Mouse (Mus musculus): ENCODE results near the gene Nfic.

Gene Nfic

GRCm38 (mm10) chr10:81418216-81419070 is 37.0 kb downstream of the Nfic start:
- DNase-seq (ENCODE audit: low read depth, low spot score): no peak

GRCm38 (mm10) chr10:81417227-81418215 is 37.9 kb downstream of the Nfic start:
- DNase-seq (ENCODE audit: low read depth, low spot score): no peak

GRCm38 (mm10) chr10:81416581-81417226 is 38.7 kb downstream of the Nfic start:
- DNase-seq (ENCODE audit: low read depth, low spot score): no peak

GRCm38 (mm10) chr10:81415549-81416310 is 39.7 kb downstream of the Nfic start:
- no peak for DNase-seq (ENCODE audit: low read depth, low spot score)

GRCm38 (mm10) chr10:81415146-81415545 is 40.3 kb downstream of the Nfic start:
- DNase-seq (ENCODE audit: low read depth, low spot score): no peak

- DNase-seq (ENCODE audit: low read depth, low spot score): no peak
Measured at GRCm38 (mm10) chr10:81414682-81415081, 40.8 kb downstream of the Nfic start.

- DNase-seq (ENCODE audit: low read depth, low spot score): no peak
Measured at GRCm38 (mm10) chr10:81413310-81414261, 41.8 kb downstream of the Nfic start.

GRCm38 (mm10) chr10:81412586-81413309 is 42.7 kb downstream of the Nfic start:
- no peak for DNase-seq (ENCODE audit: low read depth, low spot score)

- no peak for DNase-seq (ENCODE audit: low read depth, low spot score)
Measured at GRCm38 (mm10) chr10:81411471-81412400, 43.7 kb downstream of the Nfic start.

GRCm38 (mm10) chr10:81410981-81411380 is 44.5 kb downstream of the Nfic start:
- no peak for DNase-seq (ENCODE audit: low read depth, low spot score)

- no peak for DNase-seq (ENCODE audit: low read depth, low spot score)
Measured at GRCm38 (mm10) chr10:81410350-81410749, 45.1 kb downstream of the Nfic start.

GRCm38 (mm10) chr10:81409330-81409729 is 46.1 kb downstream of the Nfic start:
- no peak for DNase-seq (ENCODE audit: low read depth, low spot score)

GRCm38 (mm10) chr10:81408871-81409291 is 46.6 kb downstream of the Nfic start:
- DNase-seq (ENCODE audit: low read depth, low spot score): no peak

- DNase-seq (ENCODE audit: low read depth, low spot score): no peak
Measured at GRCm38 (mm10) chr10:81408424-81408729, 47.1 kb downstream of the Nfic start.

- no peak for DNase-seq (ENCODE audit: low read depth, low spot score)
Measured at GRCm38 (mm10) chr10:81407539-81408423, 47.7 kb downstream of the Nfic start.

GRCm38 (mm10) chr10:81406504-81407440 is 48.7 kb downstream of the Nfic start:
- DNase-seq (ENCODE audit: low read depth, low spot score): no peak

Measured in embryo, embryonic 11.5 days (tissue).